Mouse (Mus musculus): ENCODE data around the gene Usp20. TPM values are rescaled to one million over a fixed set of nuclear protein-coding genes. Genes with fewer than 3 reads are reported as not detected.

The Usp20 gene
- polyA plus RNA-seq, 1 experiment from 2014 or later, result 11.5 TPM

DNA sequence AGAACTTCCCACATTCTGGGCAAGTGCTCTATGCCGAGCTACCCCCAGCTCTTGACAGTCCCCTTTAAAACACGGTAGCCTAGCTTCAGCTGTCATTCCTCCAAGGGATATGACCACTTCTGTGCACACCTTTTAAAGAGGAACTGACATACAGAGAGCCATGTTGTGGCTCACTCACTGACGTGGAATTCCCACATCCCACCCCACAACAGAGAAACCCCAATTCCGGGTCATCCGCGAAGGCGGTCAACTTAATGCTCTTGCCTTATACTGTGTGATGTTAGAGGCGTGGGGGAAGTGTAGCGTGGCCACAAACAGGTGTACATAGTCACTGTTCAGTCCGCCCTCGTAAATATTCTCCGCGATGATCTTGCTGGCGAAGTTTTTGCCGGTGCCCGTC is 15.3 kb upstream of the Usp20 start:
- WGBS, result 14% methylated on average over 16 of the region's 16 CpGs
- Histone ChIP-seq H3K9ac (ENCODE audit: low read depth, low read length) (peak overlapping the region; percentile 98), H3K4me2 (peak overlapping the region; percentile 98), H3K9me3 (ENCODE audit: control insufficient read depth, low read length) (no peaks in the 10 kb centered on the region), H3K27ac (ENCODE audit: low read depth, low read length) (peak overlapping the region; percentile 70; the same call in 1 of the 2 replicates), H3K27me3 (replicated peaks; ENCODE audit: control insufficient read depth, insufficient read depth, low read length) (no peaks in the 10 kb centered on the region), H3K36me3 (ENCODE audit: control insufficient read depth, insufficient read depth, low read length) (peaks cover 20% of the 10 kb centered on the region; the same call in 1 of the 2 replicates), H3K4me1 (replicated peaks; ENCODE audit: control insufficient read depth, insufficient read depth, low read length) (peaks cover 13% of the 10 kb centered on the region), H3K4me3 (ENCODE audit: low read depth, low read length) (peak overlapping the region; percentile 99)
- no peak for DNase-seq (ENCODE audit: low spot score)
- 0 out of 2 replicates have a peak, but pooled peaks have one; percentile 26 for ATAC-seq (replicated peaks; ENCODE audit: low FRiP score)

DNA sequence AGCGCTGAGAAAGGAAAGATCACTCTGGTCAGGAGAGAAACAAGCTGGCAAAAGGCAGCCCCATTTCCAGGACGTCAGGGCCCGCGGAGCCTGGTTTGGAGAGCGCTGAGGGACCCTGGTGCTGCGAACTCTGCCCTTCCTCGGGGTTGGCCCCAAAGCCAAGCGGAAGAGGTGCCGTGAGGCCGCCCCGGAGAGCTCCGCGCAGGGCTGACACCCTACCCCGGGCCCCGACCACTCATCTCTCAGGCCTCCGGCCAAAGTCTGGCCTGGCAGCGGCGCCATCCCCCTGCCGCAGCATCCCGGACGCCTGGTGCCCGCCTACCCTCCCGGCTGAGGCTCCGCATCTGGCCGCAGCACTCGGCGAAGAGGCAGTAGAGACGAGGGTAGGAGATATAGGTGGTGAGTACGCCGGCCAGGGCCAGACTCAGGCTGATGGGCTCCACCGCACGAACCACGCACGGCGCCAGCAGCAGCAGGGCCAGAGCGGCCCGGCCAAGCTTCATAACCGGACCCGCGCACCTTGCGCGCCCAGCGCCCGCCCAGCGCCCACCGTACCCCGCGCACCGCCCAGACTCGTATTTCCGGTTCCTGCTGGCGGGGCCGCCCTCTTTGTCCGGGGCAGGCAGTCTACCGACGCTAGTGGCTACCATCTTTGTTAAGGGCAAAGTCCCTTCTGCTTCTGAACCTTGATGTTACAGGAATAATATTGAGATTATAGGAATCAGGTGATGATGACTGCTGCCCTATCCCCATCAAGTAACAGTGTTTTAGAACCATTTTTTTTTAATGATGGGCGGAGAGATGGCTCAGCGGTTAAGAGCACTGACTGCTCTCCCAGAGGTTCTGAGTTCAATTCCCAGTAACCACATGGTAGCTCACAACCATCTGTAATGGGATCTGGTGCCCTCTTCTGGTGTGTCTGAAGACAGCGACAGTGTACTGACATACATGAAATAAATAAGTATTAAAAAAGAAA is 14.4 kb upstream of the Usp20 start, which contains the start of gene Tor1a:
Gene Tor1a, minus strand, starts transcription at position 582 of the 976 bp plus-strand sequence.
- peaks cover 14% of the 10 kb centered on the region for H3K36me3 ChIP-seq (ENCODE audit: control insufficient read depth, insufficient read depth, low read length)
- H3K27ac ChIP-seq (ENCODE audit: low read depth, low read length), result peak within 1 kb of the TSS; percentile 70
- peaks cover 9% of the 10 kb centered on the region for H3K4me1 ChIP-seq (replicated peaks; ENCODE audit: control insufficient read depth, insufficient read depth, low read length)
- no peaks in the 10 kb centered on the region for H3K9me3 ChIP-seq (ENCODE audit: control insufficient read depth, low read length)
- H3K4me2 ChIP-seq, result peak within 1 kb of the TSS; percentile 98
- WGBS, result 2% methylated on average over 58 of the region's 59 CpGs
- DNase-seq (ENCODE audit: low spot score) (peak; percentile 93), ATAC-seq (replicated peaks; ENCODE audit: low FRiP score) (peak; percentile 94)
- peak within 1 kb of the TSS; percentile 98 for H3K9ac ChIP-seq (ENCODE audit: low read depth, low read length)
- H3K4me3 ChIP-seq (ENCODE audit: low read depth, low read length), result peak within 1 kb of the TSS; percentile 99
- H3K27me3 ChIP-seq (replicated peaks; ENCODE audit: control insufficient read depth, insufficient read depth, low read length), result no peaks in the 10 kb centered on the region

DNA sequence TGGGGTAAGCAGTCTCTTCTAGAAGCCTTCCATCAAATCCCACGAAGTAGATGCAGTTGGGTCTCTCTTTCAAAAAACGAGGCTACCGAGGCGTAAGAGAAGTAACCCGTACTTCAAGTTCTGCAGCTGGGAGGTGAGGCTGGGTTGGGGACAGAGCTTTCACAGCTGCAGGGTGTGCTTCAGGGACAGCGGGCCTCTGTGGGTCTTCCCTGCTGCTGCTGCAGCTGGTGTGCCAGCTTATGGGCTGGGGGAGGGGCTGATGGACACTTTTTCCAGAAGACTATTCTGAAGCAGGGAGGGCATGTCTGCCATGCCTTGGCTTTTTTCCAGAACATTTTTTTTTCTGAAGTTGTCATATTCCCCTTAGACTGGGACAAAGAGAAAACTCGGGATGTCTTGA is 945 bp downstream of the Usp20 start:
- Histone ChIP-seq H3K27ac (ENCODE audit: low read depth, low read length) (no peak overlapping the region), H3K4me1 (replicated peaks; ENCODE audit: control insufficient read depth, insufficient read depth, low read length) (peaks cover 18% of the 10 kb centered on the region), H3K9ac (ENCODE audit: low read depth, low read length) (peak overlapping the region; percentile 78), H3K4me3 (ENCODE audit: low read depth, low read length) (peak overlapping the region; percentile 95), H3K4me2 (peak overlapping the region; percentile 93), H3K9me3 (ENCODE audit: control insufficient read depth, low read length) (no peaks in the 10 kb centered on the region), H3K36me3 (ENCODE audit: control insufficient read depth, insufficient read depth, low read length) (peaks cover 7% of the 10 kb centered on the region; the same call in 1 of the 2 replicates), H3K27me3 (replicated peaks; ENCODE audit: control insufficient read depth, insufficient read depth, low read length) (no peaks in the 10 kb centered on the region)
- ATAC-seq (replicated peaks; ENCODE audit: low FRiP score) (no peak), DNase-seq (ENCODE audit: low spot score) (no peak)
- 57% methylated on average over 7 of the region's 7 CpGs for WGBS

DNA sequence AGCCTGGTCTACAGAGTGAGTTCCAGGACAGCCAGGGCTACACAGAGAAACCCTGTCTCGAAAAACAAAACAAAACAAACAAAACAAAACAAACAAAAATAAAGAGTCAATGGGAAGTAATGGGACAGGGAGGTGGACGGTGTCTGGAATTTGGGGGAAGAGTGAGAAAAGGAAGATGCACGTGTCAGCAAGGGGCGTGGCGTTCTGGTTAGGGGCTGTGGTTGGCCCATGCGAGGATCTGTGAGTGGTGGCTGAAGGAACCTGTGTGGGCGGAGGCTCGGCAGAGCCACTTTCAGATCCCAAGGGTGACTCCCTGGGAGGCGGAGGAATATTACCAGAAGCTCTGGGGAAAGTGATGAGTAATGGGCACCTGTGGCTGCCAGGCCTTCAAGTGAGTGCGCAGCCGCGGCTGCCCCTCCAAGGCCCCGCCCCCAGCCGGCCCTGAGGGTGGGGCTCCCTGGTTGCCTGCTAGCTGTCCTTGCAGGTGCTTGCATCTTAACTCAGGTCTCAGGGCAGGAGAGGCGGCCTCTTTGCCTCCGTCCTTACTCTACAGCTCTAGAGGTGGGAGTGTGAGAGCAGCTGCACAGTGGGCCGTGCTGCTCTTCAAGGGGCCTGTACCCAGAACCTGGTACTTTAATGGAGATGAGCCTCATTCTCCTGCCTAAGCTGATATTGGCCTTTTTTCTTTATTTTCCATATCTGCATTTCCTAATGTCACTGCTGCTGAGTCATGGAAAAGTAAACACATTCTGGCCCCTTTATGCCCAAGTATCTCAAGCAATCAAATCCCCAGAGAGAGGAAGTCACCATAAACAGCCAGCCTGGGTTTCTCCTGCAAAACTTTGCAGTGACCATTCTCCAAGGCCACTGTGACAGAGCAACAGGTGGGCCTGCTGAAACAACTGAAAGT is 3.3 kb downstream of the Usp20 start:
- 23% methylated on average over 17 of the region's 17 CpGs for WGBS
- Histone ChIP-seq H3K9ac (ENCODE audit: low read depth, low read length) (peak overlapping the region; percentile 42; the same call in 1 of the 2 replicates), H3K9me3 (ENCODE audit: control insufficient read depth, low read length) (no peaks in the 10 kb centered on the region), H3K27me3 (replicated peaks; ENCODE audit: control insufficient read depth, insufficient read depth, low read length) (no peaks in the 10 kb centered on the region), H3K27ac (ENCODE audit: low read depth, low read length) (no peak overlapping the region), H3K4me1 (replicated peaks; ENCODE audit: control insufficient read depth, insufficient read depth, low read length) (peaks cover 18% of the 10 kb centered on the region), H3K4me2 (peak overlapping the region; percentile 56), H3K4me3 (ENCODE audit: low read depth, low read length) (no peak overlapping the region), H3K36me3 (ENCODE audit: control insufficient read depth, insufficient read depth, low read length) (no peaks in the 10 kb centered on the region)
- peak; percentile 54 for DNase-seq (ENCODE audit: low spot score)
- no peak for ATAC-seq (replicated peaks; ENCODE audit: low FRiP score)

DNA sequence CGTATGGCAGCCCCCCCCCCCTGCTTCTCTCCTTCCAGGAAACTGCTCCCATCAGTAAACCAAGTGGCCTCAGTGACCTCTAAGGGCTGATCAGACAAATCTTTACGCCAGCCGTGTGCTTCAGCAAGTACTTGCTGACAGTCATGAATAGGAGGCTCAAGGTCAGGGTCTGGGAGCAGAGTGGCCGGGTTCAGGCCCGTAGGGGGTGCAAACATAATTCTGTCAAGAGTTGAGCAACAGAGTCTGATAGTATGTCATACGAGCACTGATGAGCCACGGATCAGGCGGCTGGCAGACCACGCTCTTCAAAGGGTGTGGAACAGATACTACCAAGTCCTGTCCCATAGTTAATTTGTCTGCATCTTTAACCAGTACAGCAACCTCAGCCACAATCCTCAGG is 8.1 kb downstream of the Usp20 start:
- Histone ChIP-seq H3K36me3 (ENCODE audit: control insufficient read depth, insufficient read depth, low read length) (no peaks in the 10 kb centered on the region), H3K27me3 (replicated peaks; ENCODE audit: control insufficient read depth, insufficient read depth, low read length) (no peaks in the 10 kb centered on the region), H3K4me3 (ENCODE audit: low read depth, low read length) (no peak overlapping the region), H3K9me3 (ENCODE audit: control insufficient read depth, low read length) (no peaks in the 10 kb centered on the region), H3K27ac (ENCODE audit: low read depth, low read length) (no peak overlapping the region), H3K9ac (ENCODE audit: low read depth, low read length) (no peak overlapping the region), H3K4me2 (no peak overlapping the region), H3K4me1 (replicated peaks; ENCODE audit: control insufficient read depth, insufficient read depth, low read length) (peaks cover 5% of the 10 kb centered on the region)
- ATAC-seq (replicated peaks; ENCODE audit: low FRiP score) (no peak), DNase-seq (ENCODE audit: low spot score) (no peak)
- 78% methylated on average over 9 of the region's 9 CpGs for WGBS

DNA sequence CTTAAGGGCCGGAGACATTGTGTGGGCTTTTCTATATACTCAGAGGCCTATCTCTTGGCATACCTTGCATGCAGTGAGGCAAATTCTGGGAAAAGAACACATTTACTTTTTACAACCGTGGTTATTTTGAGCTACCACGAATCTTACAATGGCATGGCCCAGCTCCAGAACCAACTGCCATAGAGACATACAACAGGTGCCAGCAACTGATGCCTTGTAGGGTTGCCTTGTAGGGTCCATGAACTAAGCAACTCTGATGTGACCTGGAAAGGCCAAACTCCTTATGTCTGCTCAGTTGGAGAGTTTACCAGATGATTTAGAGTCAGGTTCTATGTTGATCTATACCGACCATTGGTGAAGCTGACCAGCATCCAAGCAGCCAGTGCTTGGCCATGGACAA is 12.8 kb downstream of the Usp20 start:
- ATAC-seq (replicated peaks; ENCODE audit: low FRiP score) (no peak), DNase-seq (ENCODE audit: low spot score) (no peak)
- no peaks in the 10 kb centered on the region for H3K9me3 ChIP-seq (ENCODE audit: control insufficient read depth, low read length)
- H3K27me3 ChIP-seq (replicated peaks; ENCODE audit: control insufficient read depth, insufficient read depth, low read length), result no peaks in the 10 kb centered on the region
- H3K27ac ChIP-seq (ENCODE audit: low read depth, low read length), result no peak overlapping the region
- no peaks in the 10 kb centered on the region for H3K36me3 ChIP-seq (ENCODE audit: control insufficient read depth, insufficient read depth, low read length)
- no peak overlapping the region for H3K4me3 ChIP-seq (ENCODE audit: low read depth, low read length)
- no peak overlapping the region for H3K9ac ChIP-seq (ENCODE audit: low read depth, low read length)
- WGBS, result 90% methylated on average over 4 of the region's 4 CpGs
- no peaks in the 10 kb centered on the region; the same call in 1 of the 2 replicates for H3K4me1 ChIP-seq (replicated peaks; ENCODE audit: control insufficient read depth, insufficient read depth, low read length)
- no peak overlapping the region for H3K4me2 ChIP-seq

DNA sequence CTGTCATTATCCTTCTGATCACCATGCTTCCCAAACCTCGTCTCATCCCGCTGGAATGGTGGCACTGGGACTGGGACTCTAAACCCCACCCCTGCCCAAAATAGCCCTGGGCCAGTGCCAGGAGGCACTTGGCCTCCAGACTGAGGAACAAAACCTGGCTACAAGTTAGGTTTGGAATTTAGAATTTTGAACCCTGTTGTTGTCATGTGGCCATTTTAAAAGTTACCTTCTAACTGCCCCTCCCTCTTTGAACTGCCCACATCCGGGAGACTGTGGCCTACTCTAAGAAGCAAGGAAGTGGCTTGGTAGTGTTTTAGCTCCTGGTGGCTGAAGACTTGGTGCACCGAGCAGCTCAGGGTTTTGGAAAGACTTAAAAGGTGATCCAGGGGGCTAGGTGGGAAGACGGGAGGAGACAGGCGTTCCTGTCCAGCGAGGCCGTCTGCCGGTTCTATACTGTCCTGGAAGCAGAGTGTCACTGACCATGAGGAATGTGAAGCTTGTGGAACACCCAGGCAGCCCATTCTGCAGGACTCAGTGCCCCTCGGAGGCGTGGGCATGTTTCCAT is 13.4 kb downstream of the Usp20 start:
- DNase-seq (ENCODE audit: low spot score) (no peak), ATAC-seq (replicated peaks; ENCODE audit: low FRiP score) (no peak)
- WGBS, result 78% methylated on average over 11 of the region's 11 CpGs
- Histone ChIP-seq H3K4me2 (no peak overlapping the region), H3K9ac (ENCODE audit: low read depth, low read length) (no peak overlapping the region), H3K4me3 (ENCODE audit: low read depth, low read length) (no peak overlapping the region), H3K27me3 (replicated peaks; ENCODE audit: control insufficient read depth, insufficient read depth, low read length) (no peaks in the 10 kb centered on the region), H3K36me3 (ENCODE audit: control insufficient read depth, insufficient read depth, low read length) (no peaks in the 10 kb centered on the region), H3K9me3 (ENCODE audit: control insufficient read depth, low read length) (no peaks in the 10 kb centered on the region), H3K4me1 (replicated peaks; ENCODE audit: control insufficient read depth, insufficient read depth, low read length) (no peaks in the 10 kb centered on the region; the same call in 1 of the 2 replicates), H3K27ac (ENCODE audit: low read depth, low read length) (no peak overlapping the region)
